Mouse (Mus musculus) erythroblast, embryonic 14.5 days (primary cell): ENCODE results near the gene Rexo1. TPM values are rescaled to one million over a fixed set of nuclear protein-coding genes. Genes with fewer than 3 reads are reported as not detected.

Experiments
- H3K27me3 ChIP-seq: 2 replicates; pipeline ENCODE4 v1.6.1; 2012; ENCODE audit warnings: inconsistent platforms; ENCODE audit not compliant: control insufficient read depth
- H3K36me3 ChIP-seq: 2 replicates; pipeline ENCODE4 v1.6.1; 2012; ENCODE audit warnings: mild to moderate bottlenecking, inconsistent platforms; ENCODE audit not compliant: control insufficient read depth
- H3K4me1 ChIP-seq: 2 replicates; pipeline ENCODE4 v1.6.1; 2012; ENCODE audit warnings: inconsistent platforms; ENCODE audit not compliant: control insufficient read depth
- H3K4me3 ChIP-seq: replicated peaks from 2 replicates; pipeline ENCODE3; 2012; ENCODE audit warnings: moderate library complexity, mild to moderate bottlenecking, inconsistent platforms
- H3K9me3 ChIP-seq: 2 replicates; pipeline ENCODE4 v1.6.1; 2012; ENCODE audit warnings: low read length, inconsistent platforms, mixed read lengths; ENCODE audit not compliant: control insufficient read depth
- GATA1 ChIP-seq: IDR thresholded peaks from 2 replicates; pipeline ENCODE4 v1.6.1; 2012; ENCODE audit warnings: low read length, inconsistent platforms, mixed read lengths
- TAL1 ChIP-seq: IDR thresholded peaks from 3 replicates; pipeline ENCODE4 v1.6.1; 2012; ENCODE audit warnings: low read length, inconsistent platforms, mixed read lengths
- polyA plus RNA-seq: library from polyadenylated mRNA; stranded (reverse); fragments of >175 nt; gene quantifications from 2 replicates; pipeline ENCODE4 v1.2.3, GENCODE M21; 2012

The Rexo1 gene
- polyA plus RNA-seq, 1 experiment = 15.5 TPM

GRCm38 (mm10) chr10:80560621-80561020 lies 739 bp downstream of the Rexo1 start:
- peaks cover 66% of the 10 kb centered on the region for H3K4me1 ChIP-seq
- H3K4me3 ChIP-seq = peak overlapping the region; percentile 90
- no peaks in the 10 kb centered on the region for H3K9me3 ChIP-seq
- TF ChIP-seq GATA1 (no peak), TAL1 (no peak)
- peaks cover 58% of the 10 kb centered on the region for H3K36me3 ChIP-seq
- H3K27me3 ChIP-seq = no peaks in the 10 kb centered on the region

GRCm38 (mm10) chr10:80559431-80559830 lies 1.9 kb downstream of the Rexo1 start:
- peaks cover 54% of the 10 kb centered on the region for H3K36me3 ChIP-seq
- H3K9me3 ChIP-seq = no peaks in the 10 kb centered on the region
- no peaks in the 10 kb centered on the region for H3K27me3 ChIP-seq
- peak overlapping the region; percentile 46 for H3K4me3 ChIP-seq
- TF ChIP-seq TAL1 = no peak
- peaks cover 74% of the 10 kb centered on the region for H3K4me1 ChIP-seq

- no peak overlapping the region for H3K4me3 ChIP-seq
- H3K4me1 ChIP-seq = peaks cover 81% of the 10 kb centered on the region
- H3K9me3 ChIP-seq = no peaks in the 10 kb centered on the region
- TF ChIP-seq GATA1 (no peak), TAL1 (no peak)
- no peaks in the 10 kb centered on the region for H3K27me3 ChIP-seq
- peaks cover 58% of the 10 kb centered on the region for H3K36me3 ChIP-seq
These were observed 3.9 kb downstream of the Rexo1 start for GRCm38 (mm10) chr10:80557346-80557965.

- Histone ChIP-seq H3K9me3 (no peaks in the 10 kb centered on the region), H3K4me3 (peak overlapping the region; percentile 57), H3K27me3 (no peaks in the 10 kb centered on the region), H3K4me1 (peaks cover 84% of the 10 kb centered on the region), H3K36me3 (peaks cover 81% of the 10 kb centered on the region)
- TF ChIP-seq TAL1 (no peak), GATA1 (no peak)
These were observed 7.4 kb downstream of the Rexo1 start for GRCm38 (mm10) chr10:80553997-80554396.

- no peaks in the 10 kb centered on the region for H3K27me3 ChIP-seq
- peaks cover 81% of the 10 kb centered on the region for H3K36me3 ChIP-seq
- TF ChIP-seq GATA1 (peak; percentile 85), TAL1 (peak; percentile 74)
- peak overlapping the region; percentile 57 for H3K4me3 ChIP-seq
- H3K4me1 ChIP-seq = peaks cover 84% of the 10 kb centered on the region
- H3K9me3 ChIP-seq = no peaks in the 10 kb centered on the region
These were observed 7.8 kb downstream of the Rexo1 start for GRCm38 (mm10) chr10:80553575-80553974.

- TF ChIP-seq TAL1 (no peak), GATA1 (no peak)
- Histone ChIP-seq H3K9me3 (no peaks in the 10 kb centered on the region), H3K27me3 (no peaks in the 10 kb centered on the region), H3K4me3 (peak overlapping the region; percentile 15), H3K36me3 (peaks cover 81% of the 10 kb centered on the region), H3K4me1 (peaks cover 84% of the 10 kb centered on the region)
These were observed 9.0 kb downstream of the Rexo1 start for GRCm38 (mm10) chr10:80552364-80552763.

GRCm38 (mm10) chr10:80549279-80549678 lies 12.1 kb downstream of the Rexo1 start:
- no peaks in the 10 kb centered on the region for H3K9me3 ChIP-seq
- H3K27me3 ChIP-seq = no peaks in the 10 kb centered on the region
- H3K4me3 ChIP-seq = no peak overlapping the region
- H3K36me3 ChIP-seq = peaks cover 91% of the 10 kb centered on the region
- H3K4me1 ChIP-seq = peaks cover 88% of the 10 kb centered on the region
- no peak for TF ChIP-seq TAL1
- no peak for TF ChIP-seq GATA1

GRCm38 (mm10) chr10:80548428-80549006 lies 12.8 kb downstream of the Rexo1 start:
- peaks cover 84% of the 10 kb centered on the region for H3K4me1 ChIP-seq

GRCm38 (mm10) chr10:80547539-80547938 lies 13.8 kb downstream of the Rexo1 start:
- no peaks in the 10 kb centered on the region for H3K27me3 ChIP-seq
- TF ChIP-seq GATA1 = no peak
- TF ChIP-seq TAL1 = no peak
- H3K4me1 ChIP-seq = peaks cover 76% of the 10 kb centered on the region
- H3K36me3 ChIP-seq = peaks cover 97% of the 10 kb centered on the region
- H3K9me3 ChIP-seq = no peaks in the 10 kb centered on the region
- H3K4me3 ChIP-seq = no peak overlapping the region

More at GRCm38 (mm10) chr10:80548428-80549006, 12.8 kb downstream of the Rexo1 start:
- Histone ChIP-seq H3K36me3 (peaks cover 92% of the 10 kb centered on the region), H3K9me3 (no peaks in the 10 kb centered on the region), H3K4me3 (no peak overlapping the region), H3K27me3 (no peaks in the 10 kb centered on the region)
- TF ChIP-seq TAL1 (no peak), GATA1 (no peak)
